Mouse (Mus musculus) thymus, adult 2 months (tissue): ENCODE data around the gene Egfr. TPM values are rescaled to one million over a fixed set of nuclear protein-coding genes. Genes with fewer than 3 reads are reported as not detected.
A peak's percentile ranks its signal among the peaks of the same experiment; 100 is the strongest.

Experiments
- DNase-seq: peaks from one replicate; pipeline ENCODE4 v3.0.0; 2021
- H3K27ac ChIP-seq: fragments of 200-500 bp; 2 replicates; pipeline ENCODE4 v1.5.1; 2012; ENCODE audit warnings: low read length, control low read depth; ENCODE audit not compliant: control insufficient read depth, insufficient read depth
- H3K27me3 ChIP-seq: fragments of 200-500 bp; 2 replicates; pipeline ENCODE4 v1.6.1; 2012; ENCODE audit warnings: mild to moderate bottlenecking, low read length, moderate library complexity, mixed read lengths; ENCODE audit not compliant: control insufficient read depth, insufficient read depth
- H3K36me3 ChIP-seq: fragments of 200-500 bp; 2 replicates; pipeline ENCODE4 v1.6.1; 2012; ENCODE audit warnings: mild to moderate bottlenecking, low read length, moderate library complexity; ENCODE audit not compliant: control insufficient read depth, insufficient read depth
- H3K4me1 ChIP-seq: fragments of 200-500 bp; replicated peaks from 2 replicates; pipeline ENCODE4 v1.6.1; 2012; ENCODE audit warnings: low read length; ENCODE audit not compliant: control insufficient read depth, insufficient read depth
- H3K4me3 ChIP-seq: fragments of 200-500 bp; 2 replicates; pipeline ENCODE4 v1.5.1; 2012; ENCODE audit warnings: mild to moderate bottlenecking, low read length, control low read depth, moderate library complexity; ENCODE audit not compliant: control insufficient read depth, insufficient read depth
- CTCF ChIP-seq: fragments of 200-500 bp; IDR thresholded peaks from 2 replicates; pipeline ENCODE4 v1.5.1; 2012; ENCODE audit warnings: mild to moderate bottlenecking, control low read depth, low read length, moderate library complexity, borderline replicate concordance; ENCODE audit not compliant: control insufficient read depth, poor library complexity, insufficient read depth; ENCODE audit errors: extremely low read depth
- POLR2A ChIP-seq: fragments of 200-500 bp; IDR thresholded peaks from 2 replicates; pipeline ENCODE4 v1.6.1; 2012; ENCODE audit warnings: mild to moderate bottlenecking, low read length, control low read depth, moderate library complexity; ENCODE audit not compliant: control insufficient read depth, poor library complexity, insufficient read depth; ENCODE audit errors: extremely low read depth
- WGBS: fragments of 180-500 bp; shearing (Covaris S2); methylation state at CpG from one replicate; pipeline ENCODE4 v1.1.7; 2018; 5-methylcytosine and 5-hydroxymethylcytosine counted together
- polyA plus RNA-seq: library from polyadenylated mRNA; depleted of rRNA; stranded (reverse); fragments of >200 nt; gene quantifications from 2 replicates; pipeline ENCODE4 v1.2.3, GENCODE M21; 2012

The Egfr gene
- polyA plus RNA-seq, 1 experiment, result 17.4 TPM

DNA sequence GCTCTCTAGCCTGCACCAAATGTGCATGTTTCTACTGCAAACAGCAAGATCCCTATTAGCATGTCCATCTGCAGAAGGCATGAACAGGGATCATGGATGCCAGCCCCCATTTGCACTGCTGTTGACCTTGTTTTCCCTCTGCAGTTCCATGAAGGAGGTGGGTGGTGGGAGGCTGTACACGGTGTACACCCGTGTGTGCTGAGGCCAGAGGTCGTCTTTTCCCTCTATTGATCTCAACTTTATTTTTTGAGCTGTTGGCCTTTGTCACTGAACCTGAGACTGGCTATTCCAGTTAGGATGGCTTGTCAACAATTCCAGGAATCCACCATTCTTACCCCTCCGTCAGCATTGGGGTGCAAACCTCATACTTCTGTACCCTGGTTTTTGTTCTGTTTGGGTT, 9.8 kb upstream of the Egfr start:
- DNase-seq, result no peak
- H3K4me1 ChIP-seq, result no peaks in the 10 kb centered on the region
- no peaks in the 10 kb centered on the region for H3K27me3 ChIP-seq
- TF ChIP-seq POLR2A, result no peak
- H3K4me3 ChIP-seq, result no peak overlapping the region
- H3K36me3 ChIP-seq, result no peaks in the 10 kb centered on the region
- WGBS, result 94% methylated on average over 4 of the region's 4 CpGs
- H3K27ac ChIP-seq, result no peak overlapping the region

- Histone ChIP-seq H3K27me3 (no peaks in the 10 kb centered on the region), H3K4me1 (no peaks in the 10 kb centered on the region), H3K4me3 (no peak overlapping the region), H3K36me3 (no peaks in the 10 kb centered on the region), H3K27ac (no peak overlapping the region)
- no peak for DNase-seq
- 94% methylated on average over 2 of the region's 2 CpGs for WGBS
- TF ChIP-seq CTCF, result no peak
Measured at GRCm38 (mm10) chr11:16742821-16743220, 9.2 kb upstream of the Egfr start.

DNA sequence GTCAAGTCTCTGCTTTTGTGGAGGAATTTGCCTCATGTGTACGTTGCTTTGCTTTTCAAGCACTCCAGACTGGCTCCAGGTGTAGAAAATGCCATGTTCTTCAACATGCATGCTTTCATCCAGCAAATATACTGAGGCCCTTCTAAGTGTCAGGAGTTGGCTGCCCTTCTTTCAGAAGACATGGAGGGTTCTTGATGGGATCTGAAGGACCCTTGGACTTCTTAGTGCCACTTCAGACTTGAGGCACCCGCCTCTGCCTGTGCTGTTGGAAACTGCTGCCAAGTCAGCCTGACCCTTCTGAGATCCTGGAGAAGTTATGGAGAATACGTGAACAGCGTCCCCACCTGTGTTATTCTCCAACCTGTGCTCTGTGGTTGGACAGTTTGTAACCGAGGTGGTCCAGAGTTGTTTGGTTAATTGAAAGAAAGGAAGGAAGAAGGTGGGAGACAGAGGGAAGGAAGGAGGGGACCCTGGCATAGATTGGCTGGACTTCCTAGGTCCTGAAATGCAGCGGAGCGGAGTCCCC, 483 bp upstream of the Egfr start:
- H3K27ac ChIP-seq, result no peak overlapping the region
- H3K4me1 ChIP-seq, result no peaks in the 10 kb centered on the region
- H3K36me3 ChIP-seq, result no peaks in the 10 kb centered on the region
- H3K27me3 ChIP-seq, result 0 out of 2 replicates have a peak, but pooled peaks cover 3% of the 10 kb centered on the region
- no peak for DNase-seq
- TF ChIP-seq CTCF, result no peak
- no peak for TF ChIP-seq POLR2A
- 60% methylated on average over 7 of the region's 7 CpGs for WGBS
- H3K4me3 ChIP-seq, result peak overlapping the region; percentile 35; the same call in 1 of the 2 replicates

GRCm38 (mm10) chr11:16752349-16753153, 548 bp downstream of the Egfr start:
- no peak for DNase-seq
- Histone ChIP-seq H3K4me1 (no peaks in the 10 kb centered on the region), H3K27ac (no peak overlapping the region), H3K27me3 (0 out of 2 replicates have a peak, but pooled peaks cover 3% of the 10 kb centered on the region), H3K36me3 (no peaks in the 10 kb centered on the region), H3K4me3 (peak overlapping the region; percentile 35)
- WGBS, result 2% methylated on average over 68 of the region's 68 CpGs
- TF ChIP-seq CTCF (no peak), POLR2A (no peak)

DNA sequence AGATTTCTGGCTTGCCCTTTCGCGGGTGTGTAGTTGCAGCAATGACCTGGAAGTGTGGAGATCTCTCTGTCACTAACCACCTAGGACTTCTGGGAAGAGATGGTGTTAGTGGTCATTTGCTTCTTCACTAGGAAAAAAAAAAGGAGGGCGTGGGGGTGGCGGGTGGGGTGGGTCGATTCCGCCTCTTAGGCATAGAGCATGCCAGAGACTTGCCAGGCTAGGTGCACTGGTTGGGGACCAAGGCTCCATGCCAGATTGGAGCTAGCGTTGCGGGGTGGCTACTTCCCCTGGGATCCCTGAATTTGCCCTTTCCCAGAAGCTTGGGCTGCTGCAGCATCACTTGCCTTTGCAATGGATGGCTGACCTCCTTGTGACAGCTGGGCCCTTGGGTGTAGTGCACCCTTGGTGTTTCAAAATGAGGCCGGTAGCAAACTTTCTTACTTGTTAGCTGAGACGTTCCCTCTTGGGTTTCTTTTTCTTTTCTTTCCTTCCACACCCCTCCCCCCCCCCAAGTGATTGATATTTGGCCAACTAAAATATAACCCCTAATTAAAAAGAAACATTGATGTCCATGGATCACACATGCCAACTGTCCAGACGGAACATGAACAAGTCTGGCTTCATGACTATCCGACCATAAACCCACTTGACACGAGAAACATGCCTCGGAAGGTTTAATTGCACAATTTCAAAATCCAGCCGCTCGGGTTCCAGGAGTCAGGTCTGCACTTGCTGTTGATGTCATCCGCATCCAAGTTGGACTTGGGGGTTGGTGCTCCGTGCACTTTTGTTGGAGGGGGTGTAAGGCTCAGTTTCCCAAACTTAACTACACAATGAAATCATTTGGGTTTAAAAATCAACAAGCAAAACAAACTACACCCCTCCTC, 1.4 kb downstream of the Egfr start:
- WGBS, result 49% methylated on average over 18 of the region's 18 CpGs
- Histone ChIP-seq H3K4me1 (no peaks in the 10 kb centered on the region), H3K27me3 (0 out of 2 replicates have a peak, but pooled peaks cover 3% of the 10 kb centered on the region), H3K4me3 (peak overlapping the region; percentile 35; the same call in 1 of the 2 replicates), H3K27ac (no peak overlapping the region), H3K36me3 (no peaks in the 10 kb centered on the region)
- TF ChIP-seq CTCF (no peak), POLR2A (no peak)
- DNase-seq, result no peak

GRCm38 (mm10) chr11:16759930-16760329, 7.9 kb downstream of the Egfr start:
- no peaks in the 10 kb centered on the region for H3K36me3 ChIP-seq
- DNase-seq, result no peak
- H3K27me3 ChIP-seq, result no peaks in the 10 kb centered on the region
- H3K4me1 ChIP-seq, result no peaks in the 10 kb centered on the region
- no peak overlapping the region for H3K27ac ChIP-seq
- no peak overlapping the region for H3K4me3 ChIP-seq
- WGBS, result 84% methylated on average over 6 of the region's 6 CpGs
- TF ChIP-seq POLR2A (no peak), CTCF (no peak)

- no peaks in the 10 kb centered on the region for H3K36me3 ChIP-seq
- no peaks in the 10 kb centered on the region for H3K4me1 ChIP-seq
- no peak for TF ChIP-seq CTCF
- TF ChIP-seq POLR2A, result no peak
- H3K4me3 ChIP-seq, result no peak overlapping the region
- no peak for DNase-seq
- WGBS, result 90% methylated on average over 2 of the region's 2 CpGs
- no peak overlapping the region for H3K27ac ChIP-seq
- H3K27me3 ChIP-seq, result no peaks in the 10 kb centered on the region
Measured at GRCm38 (mm10) chr11:16761184-16761583, 9.2 kb downstream of the Egfr start.
